Mouse (Mus musculus) liver, embryonic 13.5 days (tissue): ENCODE results near the gene Med25. TPM values are rescaled to one million over a fixed set of nuclear protein-coding genes. Genes with fewer than 3 reads are reported as not detected.
A peak's percentile ranks its signal among the peaks of the same experiment; 100 is the strongest.

Experiments used
- ATAC-seq: fragments of 200-750 bp; cut with Nextera tagmentation; 2 replicates; pipeline ENCODE4 v1.8.0; 2017; ENCODE audit warnings: low read depth, mild to moderate bottlenecking, moderate number of reproducible peaks, moderate library complexity
- DNase-seq: peaks from one replicate; pipeline ENCODE4 v3.0.0; 2022
- H3K27ac ChIP-seq: fragments of 300-500 bp; sonication (generic); 2 replicates; pipeline ENCODE4 v1.5.1; 2015; ENCODE audit warnings: moderate library complexity, mild to moderate bottlenecking, inconsistent platforms
- H3K27me3 ChIP-seq: fragments of 300-500 bp; sonication (generic); 2 replicates; pipeline ENCODE4 v1.6.1; 2015; ENCODE audit warnings: mild to moderate bottlenecking, inconsistent platforms
- H3K36me3 ChIP-seq: fragments of 300-500 bp; sonication (generic); 2 replicates; pipeline ENCODE4 v1.6.1; 2015; ENCODE audit warnings: mild to moderate bottlenecking, inconsistent platforms
- H3K4me1 ChIP-seq: fragments of 300-500 bp; sonication (generic); replicated peaks from 2 replicates; pipeline ENCODE4 v1.6.1; 2015; ENCODE audit warnings: inconsistent platforms
- H3K4me2 ChIP-seq: fragments of 300-500 bp; sonication (generic); 2 replicates; pipeline ENCODE4 v1.6.1; 2015; ENCODE audit warnings: inconsistent platforms, mild to moderate bottlenecking, moderate library complexity
- H3K4me3 ChIP-seq: fragments of 300-500 bp; sonication (generic); replicated peaks from 2 replicates; pipeline ENCODE4 v1.5.1; 2015; ENCODE audit warnings: mild to moderate bottlenecking, inconsistent platforms
- H3K9ac ChIP-seq: fragments of 300-500 bp; sonication (generic); 2 replicates; pipeline ENCODE4 v1.6.1; 2015; ENCODE audit warnings: mild to moderate bottlenecking, inconsistent platforms
- H3K9me3 ChIP-seq: fragments of 300-500 bp; sonication (generic); replicated peaks from 2 replicates; pipeline ENCODE4 v1.6.1; 2016; ENCODE audit warnings: inconsistent platforms
- WGBS: fragments of 180-500 bp; shearing (Covaris S2); methylation state at CpG from one replicate; pipeline ENCODE4 v1.1.7; 2015; ENCODE audit not compliant: insufficient replicate concordance; 5-methylcytosine and 5-hydroxymethylcytosine counted together
- polyA plus RNA-seq: library from polyadenylated mRNA; unstranded; fragments of >200 nt; fragmentation: Nextera tagmentation; extraction: Ambion mirVana; gene quantifications from 2 replicates; pipeline ENCODE4 v1.2.1, GENCODE M21; 2015

Gene Med25
- polyA plus RNA-seq, 1 experiment from 2014 or later = 47.2 TPM

- Histone ChIP-seq H3K4me3 (no peak overlapping the region), H3K9ac (no peak overlapping the region), H3K4me2 (no peak overlapping the region), H3K36me3 (peaks cover 61% of the 10 kb centered on the region), H3K4me1 (peaks cover 68% of the 10 kb centered on the region), H3K9me3 (no peaks in the 10 kb centered on the region), H3K27me3 (no peaks in the 10 kb centered on the region), H3K27ac (no peak overlapping the region)
- no peak for DNase-seq
- no peak for ATAC-seq
- 83% methylated on average over 8 of the region's 8 CpGs for WGBS
Observed at GRCm38 (mm10) chr7:44862434-44862833, 30.1 kb downstream of the Med25 start.

- peaks cover 63% of the 10 kb centered on the region for H3K4me1 ChIP-seq
- no peaks in the 10 kb centered on the region for H3K9me3 ChIP-seq
- no peak overlapping the region for H3K4me2 ChIP-seq
- H3K27ac ChIP-seq = no peak overlapping the region
- H3K9ac ChIP-seq = no peak overlapping the region
- no peak for ATAC-seq
- peaks cover 60% of the 10 kb centered on the region for H3K36me3 ChIP-seq
- no peak for DNase-seq
- no peaks in the 10 kb centered on the region for H3K27me3 ChIP-seq
- no peak overlapping the region for H3K4me3 ChIP-seq
- WGBS = 86% methylated on average over 14 of the region's 14 CpGs
Observed at GRCm38 (mm10) chr7:44861429-44861816, 31.1 kb downstream of the Med25 start.

- H3K27ac ChIP-seq = no peak overlapping the region; the same call in 1 of the 2 replicates
- H3K4me2 ChIP-seq = no peak overlapping the region
Observed at GRCm38 (mm10) chr7:44860576-44861428, 31.7 kb downstream of the Med25 start.

DNA sequence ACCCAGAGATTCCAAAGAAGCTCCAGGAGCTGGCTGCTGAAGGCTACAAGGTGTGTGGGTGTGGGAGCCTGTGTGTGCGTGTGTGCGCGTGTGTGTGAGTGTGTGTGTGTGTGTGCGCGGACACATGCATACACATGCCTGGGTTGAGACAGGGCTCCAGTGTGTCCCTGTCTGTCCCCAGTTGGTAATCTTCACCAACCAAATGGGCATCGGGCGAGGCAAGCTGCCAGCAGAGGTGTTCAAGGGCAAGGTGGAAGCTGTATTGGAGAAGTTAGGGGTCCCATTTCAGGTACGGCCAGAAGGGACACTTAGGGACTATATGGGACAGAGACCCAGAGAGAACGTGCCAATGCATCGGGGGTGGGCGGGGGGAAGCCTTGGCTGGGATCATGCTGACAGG is 32.6 kb downstream of the Med25 start:
- no peak for DNase-seq
- ATAC-seq = no peak
- Histone ChIP-seq H3K4me1 (peaks cover 63% of the 10 kb centered on the region), H3K4me2 (no peak overlapping the region), H3K36me3 (peaks cover 49% of the 10 kb centered on the region), H3K27ac (no peak overlapping the region; the same call in 1 of the 2 replicates), H3K27me3 (no peaks in the 10 kb centered on the region), H3K9me3 (no peaks in the 10 kb centered on the region), H3K9ac (no peak overlapping the region), H3K4me3 (no peak overlapping the region)
- 84% methylated on average over 11 of the region's 11 CpGs for WGBS

More at GRCm38 (mm10) chr7:44860576-44861428, 31.7 kb downstream of the Med25 start:
- DNase-seq (peak; percentile 54), ATAC-seq (no peak; the same call in 1 of the 2 replicates)
- Histone ChIP-seq H3K36me3 (peaks cover 57% of the 10 kb centered on the region), H3K4me1 (peaks cover 63% of the 10 kb centered on the region), H3K9me3 (no peaks in the 10 kb centered on the region), H3K27me3 (no peaks in the 10 kb centered on the region), H3K9ac (no peak overlapping the region), H3K4me3 (no peak overlapping the region)
- WGBS = 57% methylated on average over 22 of the region's 22 CpGs

- H3K27me3 ChIP-seq = no peaks in the 10 kb centered on the region
- H3K27ac ChIP-seq = peak overlapping the region; percentile 99
- H3K9ac ChIP-seq = peak overlapping the region; percentile 91
- peak overlapping the region; percentile 77 for H3K4me3 ChIP-seq
- peaks cover 76% of the 10 kb centered on the region for H3K4me1 ChIP-seq
- DNase-seq (peak; percentile 76), ATAC-seq (no peak)
- WGBS = 22% methylated on average over 8 of the region's 8 CpGs
- peaks cover 36% of the 10 kb centered on the region for H3K36me3 ChIP-seq
- peak overlapping the region; percentile 96 for H3K4me2 ChIP-seq
- no peaks in the 10 kb centered on the region for H3K9me3 ChIP-seq
Observed at GRCm38 (mm10) chr7:44857905-44858304, 34.6 kb downstream of the Med25 start.

GRCm38 (mm10) chr7:44857042-44857552 is 35.4 kb downstream of the Med25 start, which contains the start of gene Pnkp:
Gene Pnkp (plus strand): TSS chr7:44857139.
- under 1% methylated on average over 32 of the region's 32 CpGs for WGBS
- peaks cover 36% of the 10 kb centered on the region for H3K36me3 ChIP-seq
- peaks cover 84% of the 10 kb centered on the region for H3K4me1 ChIP-seq

GRCm38 (mm10) chr7:44856265-44856916 is 36.1 kb downstream of the Med25 start:
- DNase-seq (no peak), ATAC-seq (no peak)
- H3K27ac ChIP-seq = peak overlapping the region; percentile 99
- 19% methylated on average over 9 of the region's 9 CpGs for WGBS
- H3K9ac ChIP-seq = peak overlapping the region; percentile 91
- H3K4me2 ChIP-seq = peak overlapping the region; percentile 96
- H3K4me3 ChIP-seq = peak overlapping the region; percentile 77
- H3K9me3 ChIP-seq = no peaks in the 10 kb centered on the region
- peaks cover 90% of the 10 kb centered on the region for H3K4me1 ChIP-seq
- no peaks in the 10 kb centered on the region for H3K27me3 ChIP-seq
- H3K36me3 ChIP-seq = peaks cover 36% of the 10 kb centered on the region

More at GRCm38 (mm10) chr7:44857042-44857552, 35.4 kb downstream of the Med25 start, which contains the start of gene Pnkp:
- H3K27me3 ChIP-seq = no peaks in the 10 kb centered on the region
- peak within 1 kb of the TSS; percentile 91 for H3K9ac ChIP-seq
- peak within 1 kb of the TSS; percentile 77 for H3K4me3 ChIP-seq
- no peaks in the 10 kb centered on the region for H3K9me3 ChIP-seq
- DNase-seq (peak; percentile 80), ATAC-seq (peak; percentile 13)
- H3K4me2 ChIP-seq = peak within 1 kb of the TSS; percentile 96
- H3K27ac ChIP-seq = peak within 1 kb of the TSS; percentile 99

DNA sequence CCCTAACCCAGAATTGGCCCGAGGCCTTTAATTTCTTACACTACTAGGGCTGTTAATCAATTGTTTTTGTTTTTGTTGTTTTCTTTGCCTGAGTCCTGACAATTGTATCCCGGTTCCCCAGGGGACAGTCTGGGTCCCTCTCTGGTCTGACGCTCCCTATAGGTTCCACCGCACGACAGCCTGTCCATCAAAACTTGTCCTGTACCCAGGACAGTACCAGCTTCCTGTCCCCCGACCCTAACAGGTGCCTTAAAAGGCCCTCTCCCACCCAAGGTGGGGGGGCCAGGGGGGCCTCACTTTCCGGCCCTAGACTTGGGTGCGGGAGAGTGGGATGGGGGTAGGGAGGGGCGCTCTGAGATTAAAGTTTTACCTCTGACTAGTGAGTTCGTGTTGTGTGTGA is 37.5 kb downstream of the Med25 start:
- Histone ChIP-seq H3K36me3 (peaks cover 34% of the 10 kb centered on the region), H3K9ac (peak overlapping the region; percentile 91), H3K27ac (peak overlapping the region; percentile 99), H3K9me3 (no peaks in the 10 kb centered on the region), H3K4me2 (peak overlapping the region; percentile 96), H3K27me3 (no peaks in the 10 kb centered on the region), H3K4me3 (peak overlapping the region; percentile 77), H3K4me1 (peaks cover 89% of the 10 kb centered on the region)
- no peak for ATAC-seq
- DNase-seq = no peak
- WGBS = 40% methylated on average over 10 of the region's 10 CpGs

GRCm38 (mm10) chr7:44854356-44855031 is 38.0 kb downstream of the Med25 start:
- ATAC-seq = peak; percentile 75
- WGBS = under 1% methylated on average over 45 of the region's 45 CpGs

GRCm38 (mm10) chr7:44853596-44854355 is 38.7 kb downstream of the Med25 start:
- DNase-seq = no peak
- ATAC-seq = peak; percentile 10
- Histone ChIP-seq H3K27me3 (no peaks in the 10 kb centered on the region), H3K4me2 (peak overlapping the region; percentile 96), H3K9me3 (no peaks in the 10 kb centered on the region), H3K27ac (peak overlapping the region; percentile 99), H3K4me1 (peaks cover 77% of the 10 kb centered on the region), H3K4me3 (peak overlapping the region; percentile 77), H3K36me3 (peaks cover 25% of the 10 kb centered on the region), H3K9ac (peak overlapping the region; percentile 91)
- 17% methylated on average over 26 of the region's 26 CpGs for WGBS

More at GRCm38 (mm10) chr7:44854356-44855031, 38.0 kb downstream of the Med25 start:
- Histone ChIP-seq H3K9me3 (no peaks in the 10 kb centered on the region), H3K4me2 (peak overlapping the region; percentile 96), H3K4me1 (peaks cover 84% of the 10 kb centered on the region), H3K9ac (peak overlapping the region; percentile 91), H3K4me3 (peak overlapping the region; percentile 77), H3K27ac (peak overlapping the region; percentile 99), H3K27me3 (no peaks in the 10 kb centered on the region), H3K36me3 (peaks cover 29% of the 10 kb centered on the region)
- peak; percentile 86 for DNase-seq
